8 mouse cellular contexts compared by ENCODE assay signal in the genomic region with DNA sequence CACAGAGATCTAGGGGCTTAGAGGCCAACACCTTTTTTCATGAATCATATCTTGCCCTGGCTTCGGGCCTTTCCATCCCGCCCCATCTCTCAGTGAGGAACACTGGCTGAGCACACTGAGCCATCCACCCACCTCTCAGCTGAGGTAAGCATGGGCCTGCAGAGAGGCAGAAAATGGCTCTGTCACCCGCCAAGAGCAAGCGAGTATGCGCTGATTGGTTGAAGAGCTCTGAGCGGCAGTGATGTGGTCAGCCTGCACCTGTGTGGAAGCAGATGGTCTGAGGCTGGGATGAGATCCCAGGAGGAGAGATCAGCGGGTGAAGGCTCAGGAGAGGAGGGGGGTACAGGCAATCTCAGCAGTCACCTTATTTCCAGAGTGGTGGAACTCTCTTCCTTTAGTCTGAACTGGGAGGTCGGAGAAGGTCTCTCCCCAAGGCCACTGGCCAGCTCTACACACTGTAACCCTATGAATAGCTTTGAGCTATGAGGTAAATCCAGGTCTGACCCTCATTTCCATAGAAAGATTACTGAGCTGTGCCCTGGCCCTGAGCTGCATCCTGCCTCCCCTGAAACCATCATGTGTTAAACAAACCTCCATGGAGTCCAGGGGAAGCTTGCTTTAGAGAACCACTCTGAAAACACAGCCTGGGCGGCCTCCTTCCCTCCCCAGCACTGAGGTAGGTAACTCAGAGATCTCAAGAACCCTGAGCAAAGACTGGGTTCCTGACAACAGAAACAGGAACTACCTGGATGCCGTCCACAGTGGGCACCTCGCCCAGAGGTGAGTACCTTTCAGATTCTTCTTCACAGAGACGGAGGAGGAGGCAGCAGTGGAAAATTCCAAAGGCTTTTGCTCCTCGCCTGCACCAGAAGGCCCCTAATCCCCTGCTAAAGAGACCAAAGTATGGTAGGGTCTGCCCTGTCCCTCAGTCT. TPM values are rescaled to one million over a fixed set of nuclear protein-coding genes. Genes with fewer than 3 reads are reported as not detected.
DNase-seq lines count a peak whose midpoint lies in the region; ATAC-seq lines count a peak whose summit lies in the region.

No protein-coding gene starts in this region.

- no peak overlapping the region for H3K4me2 ChIP-seq in heart, embryonic 12.5 days
- no peak overlapping the region for H3K4me2 ChIP-seq in heart, embryonic 16.5 days (ENCODE audit: low read depth, low read length)

- no peak overlapping the region for H3K4me3 ChIP-seq in heart, embryonic 12.5 days
- no peak overlapping the region for H3K4me3 ChIP-seq in heart, embryonic 16.5 days (ENCODE audit: low read length)

- WGBS in heart, embryonic 12.5 days: 60% methylated on average over 13 of the region's 13 CpGs
- 58% methylated on average over 13 of the region's 13 CpGs for WGBS in heart, embryonic 16.5 days

- H3K27ac ChIP-seq in heart, embryonic 12.5 days (ENCODE audit: poor library complexity, severe bottlenecking): peak overlapping the region; percentile 56
- peak overlapping the region; percentile 54 for H3K27ac ChIP-seq in heart, embryonic 16.5 days (ENCODE audit: low read length)

- no peaks in the 10 kb centered on the region for H3K36me3 ChIP-seq in heart, embryonic 12.5 days
- H3K36me3 ChIP-seq in heart, embryonic 16.5 days (ENCODE audit: control insufficient read depth, insufficient read depth): no peaks in the 10 kb centered on the region

- no peak for ATAC-seq in heart, embryonic 12.5 days (ENCODE audit: insufficient number of reproducible peaks, low FRiP score)
- no peak for ATAC-seq in heart, embryonic 16.5 days (replicated peaks; ENCODE audit: extremely low read depth, insufficient read depth, low FRiP score)

- 0 out of 2 replicates have a peak overlapping the region, but pooled peaks have one; percentile 29 for H3K9ac ChIP-seq in heart, embryonic 12.5 days
- H3K9ac ChIP-seq in heart, embryonic 16.5 days (ENCODE audit: low read length): peak overlapping the region; percentile 50; the same call in 1 of the 2 replicates

- no peaks in the 10 kb centered on the region for H3K9me3 ChIP-seq in heart, embryonic 12.5 days (replicated peaks)
- H3K9me3 ChIP-seq in heart, embryonic 16.5 days (replicated peaks; ENCODE audit: control insufficient read depth, low read length): no peaks in the 10 kb centered on the region

- H3K4me1 ChIP-seq in heart, embryonic 12.5 days (replicated peaks): peaks cover 96% of the 10 kb centered on the region
- peaks cover 93% of the 10 kb centered on the region for H3K4me1 ChIP-seq in heart, embryonic 16.5 days (ENCODE audit: control insufficient read depth, insufficient read depth, low read length)

- no peak for DNase-seq in heart, adult 8-10 months (ENCODE audit: low spot score)
- DNase-seq in cerebellum, adult 9-10 months: peak; percentile 95
- DNase-seq in kidney, postnatal 10 days: peak; percentile 67
- peak; percentile 82 to 90 for DNase-seq in lung, postnatal 4 days
- no peak for DNase-seq in thymus, postnatal 10 days (ENCODE audit: low spot score in 2 of 2)
- DNase-seq in Muller cell, postnatal 12 days (ENCODE audit: inconsistent ontology term): no peak

- H3K27me3 ChIP-seq in heart, embryonic 12.5 days (replicated peaks): no peaks in the 10 kb centered on the region
- no peaks in the 10 kb centered on the region for H3K27me3 ChIP-seq in heart, embryonic 16.5 days (ENCODE audit: control insufficient read depth, insufficient read depth, low read length)

RNA-seq across cellular contexts. Expression of a gene that starts 6.5 kb away (rescaled TPM):
- polyA plus RNA-seq in heart, embryonic 12.5 days (2016; fragmentation: Nextera tagmentation; extraction: Ambion mirVana): 15.3 and 17.0 TPM in 2 replicates
- 10 to 100 TPM; 24.0 to 31.3 (median 26.9) TPM for total RNA-seq in heart, adult 8-10 months (2022)
- 16.4 and 21.8 TPM in 2 replicates for polyA plus RNA-seq in heart, embryonic 16.5 days (2015; fragmentation: Nextera tagmentation; extraction: Ambion mirVana)

RNA-seq across cellular contexts. Expression of a gene that starts 45.3 kb away (rescaled TPM):
- 37.9 and 45.9 TPM in 2 replicates for polyA plus RNA-seq in heart, embryonic 12.5 days (2016; fragmentation: Nextera tagmentation; extraction: Ambion mirVana)
- 10 to 100 TPM in 2 of 4 experiments, 1 to 10 TPM in 2; 6.2 to 10.0 (median 8.4) TPM for total RNA-seq in heart, adult 8-10 months (2022)
- polyA plus RNA-seq in heart, embryonic 16.5 days (2015; fragmentation: Nextera tagmentation; extraction: Ambion mirVana): 35.1 and 43.0 TPM in 2 replicates

RNA-seq across cellular contexts. Expression of a gene that starts 51.8 kb away (rescaled TPM):
- 26.6 and 27.8 TPM in 2 replicates for polyA plus RNA-seq in heart, embryonic 12.5 days (2016; fragmentation: Nextera tagmentation; extraction: Ambion mirVana)
- 10 to 100 TPM; 16.8 to 21.9 (median 20.5) TPM for total RNA-seq in heart, adult 8-10 months (2022)
- polyA plus RNA-seq in heart, embryonic 16.5 days (2015; fragmentation: Nextera tagmentation; extraction: Ambion mirVana): 26.0 and 30.0 TPM in 2 replicates

Comparison
In these comparisons a context has a peak if more than half of its experiments do, and no peak if none do; other contexts are left out.
1. DNase-seq: peak in cerebellum, adult 9-10 months (single experiment), kidney, postnatal 10 days (single experiment) and lung, postnatal 4 days (2 of 2); none in heart, adult 8-10 months (single experiment), thymus, postnatal 10 days (0 of 2) and Muller cell, postnatal 12 days (single experiment).